Mouse (Mus musculus): ENCODE results near the gene Kcnk2.

Kcnk2 gene

GRCm38 (mm10) chr1:189402223-189402943 lies at the start of gene Kcnk2:
Gene Kcnk2 (minus strand): TSS chr1:189402273.
- DNase-seq (ENCODE audit: low read depth): no peak

- no peak for DNase-seq (ENCODE audit: low read depth)
Measured at GRCm38 (mm10) chr1:189440741-189441140, 38.7 kb upstream of the Kcnk2 start.

- no peak for DNase-seq (ENCODE audit: low read depth)
Measured at GRCm38 (mm10) chr1:189437126-189437525, 35.1 kb upstream of the Kcnk2 start.

- DNase-seq (ENCODE audit: low read depth): no peak
Measured at GRCm38 (mm10) chr1:189435452-189435851, 33.4 kb upstream of the Kcnk2 start.

- no peak for DNase-seq (ENCODE audit: low read depth)
Measured at GRCm38 (mm10) chr1:189431479-189431878, 29.4 kb upstream of the Kcnk2 start.

GRCm38 (mm10) chr1:189430534-189430933 lies 28.5 kb upstream of the Kcnk2 start:
- no peak for DNase-seq (ENCODE audit: low read depth)

GRCm38 (mm10) chr1:189429566-189429965 lies 27.5 kb upstream of the Kcnk2 start:
- no peak for DNase-seq (ENCODE audit: low read depth)

- no peak for DNase-seq (ENCODE audit: low read depth)
Measured at GRCm38 (mm10) chr1:189426252-189426651, 24.2 kb upstream of the Kcnk2 start.

GRCm38 (mm10) chr1:189419914-189420313 lies 17.8 kb upstream of the Kcnk2 start:
- DNase-seq (ENCODE audit: low read depth): no peak

GRCm38 (mm10) chr1:189409906-189410305 lies 7.8 kb upstream of the Kcnk2 start:
- no peak for DNase-seq (ENCODE audit: low read depth)

GRCm38 (mm10) chr1:189405221-189405620 lies 3.1 kb upstream of the Kcnk2 start:
- DNase-seq (ENCODE audit: low read depth): no peak

GRCm38 (mm10) chr1:189403546-189403945 lies 1.5 kb upstream of the Kcnk2 start:
- no peak for DNase-seq (ENCODE audit: low read depth)

- DNase-seq (ENCODE audit: low read depth): no peak
Measured at GRCm38 (mm10) chr1:189403139-189403538, 1.1 kb upstream of the Kcnk2 start.

- DNase-seq (ENCODE audit: low read depth): no peak
Measured at GRCm38 (mm10) chr1:189386848-189387247, 15.2 kb downstream of the Kcnk2 start.

- DNase-seq (ENCODE audit: low read depth): no peak
Measured at GRCm38 (mm10) chr1:189386141-189386540, 15.9 kb downstream of the Kcnk2 start.

- no peak for DNase-seq (ENCODE audit: low read depth)
Measured at GRCm38 (mm10) chr1:189367722-189368121, 34.4 kb downstream of the Kcnk2 start.

GRCm38 (mm10) chr1:189364188-189364587 lies 37.9 kb downstream of the Kcnk2 start:
- DNase-seq (ENCODE audit: low read depth): no peak

GRCm38 (mm10) chr1:189362579-189362978 lies 39.5 kb downstream of the Kcnk2 start:
- no peak for DNase-seq (ENCODE audit: low read depth)

- DNase-seq (ENCODE audit: low read depth): no peak
Measured at GRCm38 (mm10) chr1:189359699-189360098, 42.4 kb downstream of the Kcnk2 start.

GRCm38 (mm10) chr1:189353887-189354286 lies 48.2 kb downstream of the Kcnk2 start:
- no peak for DNase-seq (ENCODE audit: low read depth)

GRCm38 (mm10) chr1:189351804-189352203 lies 50.3 kb downstream of the Kcnk2 start:
- DNase-seq (ENCODE audit: low read depth): no peak

GRCm38 (mm10) chr1:189349205-189349604 lies 52.9 kb downstream of the Kcnk2 start:
- no peak for DNase-seq (ENCODE audit: low read depth)

- no peak for DNase-seq (ENCODE audit: low read depth)
Measured at GRCm38 (mm10) chr1:189345166-189345565, 56.9 kb downstream of the Kcnk2 start.

Data from 416B (cell line).